Mouse (Mus musculus) forebrain, embryonic 13.5 days (tissue): ENCODE measurements at regions not wholly inside any gene's neighbourhood (a gene's known extent, or its start where the extent isn't known, plus 50 kb on each side); places are given as distances from the start of the nearest gene placed in this dataset.
"Not testable (repeated sequence)": the region's sequence is repeated elsewhere in the genome, so short reads cannot be mapped to it uniquely, and the experiment has no call there.

Experiments
- ATAC-seq: fragments of 200-750 bp; cut with Nextera tagmentation; 2 replicates; pipeline ENCODE4 v1.8.0; 2017
- H3K27ac ChIP-seq: fragments of 300-500 bp; sonication (generic); 2 replicates; pipeline ENCODE4 v1.5.1; 2015; ENCODE audit warnings: inconsistent platforms, mild to moderate bottlenecking, moderate library complexity
- H3K27me3 ChIP-seq: fragments of 300-500 bp; sonication (generic); 2 replicates; pipeline ENCODE4 v1.6.1; 2015; ENCODE audit warnings: mild to moderate bottlenecking, inconsistent platforms
- H3K36me3 ChIP-seq: fragments of 300-500 bp; sonication (generic); 2 replicates; pipeline ENCODE4 v1.6.1; 2015; ENCODE audit warnings: mild to moderate bottlenecking, inconsistent platforms; ENCODE audit not compliant: poor library complexity, severe bottlenecking
- H3K4me1 ChIP-seq: fragments of 300-500 bp; sonication (generic); 2 replicates; pipeline ENCODE4 v1.6.1; 2015; ENCODE audit warnings: inconsistent platforms
- H3K4me2 ChIP-seq: fragments of 300-500 bp; sonication (generic); 2 replicates; pipeline ENCODE4 v1.6.1; 2015; ENCODE audit warnings: inconsistent platforms, mild to moderate bottlenecking, moderate library complexity
- H3K4me3 ChIP-seq: fragments of 300-500 bp; sonication (generic); 2 replicates; pipeline ENCODE4 v1.5.1; 2015; ENCODE audit warnings: mild to moderate bottlenecking, inconsistent platforms
- H3K9ac ChIP-seq: fragments of 300-500 bp; sonication (generic); 2 replicates; pipeline ENCODE4 v1.6.1; 2015; ENCODE audit warnings: mild to moderate bottlenecking, inconsistent platforms
- H3K9me3 ChIP-seq: fragments of 300-500 bp; sonication (generic); replicated peaks from 2 replicates; pipeline ENCODE4 v1.6.1; 2016; ENCODE audit warnings: inconsistent platforms
- WGBS: fragments of 180-500 bp; shearing (Covaris S2); methylation state at CpG from one replicate; pipeline ENCODE4 v1.1.7; 2015; 5-methylcytosine and 5-hydroxymethylcytosine counted together

DNA sequence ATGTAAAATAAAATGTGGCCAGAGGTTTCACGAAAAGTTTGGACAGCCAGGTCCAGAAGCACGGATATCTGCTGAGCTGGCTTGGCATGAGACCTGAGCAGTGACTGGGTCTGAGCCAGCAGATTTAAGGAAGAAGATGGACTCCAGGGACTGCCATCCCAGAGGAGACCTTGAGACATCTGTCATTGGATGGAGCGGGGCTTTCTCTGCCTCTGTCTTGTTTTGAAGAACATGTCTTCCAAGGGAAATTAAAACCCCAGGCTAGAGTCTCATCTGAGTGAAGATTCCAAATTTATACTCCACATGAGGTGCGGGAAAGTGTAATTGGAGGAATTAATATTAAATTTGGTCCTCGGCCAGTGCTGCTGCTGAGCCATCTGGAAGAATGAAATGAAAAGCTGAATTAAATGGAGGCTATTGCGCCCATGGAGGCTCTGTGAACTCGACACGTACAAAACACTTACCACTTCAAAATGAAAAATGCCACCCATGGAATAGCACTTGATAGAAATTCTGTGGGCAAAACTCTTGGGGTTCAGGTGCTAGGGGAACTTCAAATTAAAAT is 129.8 kb upstream of the Adcy2 start:
- no peak for ATAC-seq
- Histone ChIP-seq H3K4me3 (no peak overlapping the region), H3K4me1 (no peaks in the 10 kb centered on the region), H3K9me3 (no peaks in the 10 kb centered on the region), H3K4me2 (no peak overlapping the region), H3K27ac (no peak overlapping the region), H3K27me3 (no peaks in the 10 kb centered on the region), H3K9ac (no peak overlapping the region), H3K36me3 (no peaks in the 10 kb centered on the region)
- WGBS = 78% methylated on average over 8 of the region's 8 CpGs

DNA sequence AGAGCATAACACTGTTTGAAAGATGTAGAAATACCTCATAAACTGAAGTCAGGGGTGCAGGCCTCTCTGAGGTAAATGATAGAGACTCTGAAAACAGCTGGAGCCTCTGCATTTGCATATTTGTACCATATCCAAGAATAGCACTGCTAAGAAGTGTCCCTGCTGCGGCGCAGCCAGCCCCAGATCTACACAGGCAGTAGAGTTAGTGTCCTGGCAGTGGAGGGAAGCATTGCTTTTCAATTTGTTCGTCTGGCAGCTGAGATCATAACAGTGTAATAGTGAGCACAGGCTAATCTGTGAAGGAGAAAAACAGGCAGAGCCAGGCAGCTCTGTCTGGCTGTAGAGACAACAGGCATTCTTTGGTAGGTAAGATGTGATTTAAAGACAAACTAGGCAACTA is 128.2 kb upstream of the Adcy2 start:
- no peaks in the 10 kb centered on the region for H3K36me3 ChIP-seq
- no peak overlapping the region for H3K4me3 ChIP-seq

DNA sequence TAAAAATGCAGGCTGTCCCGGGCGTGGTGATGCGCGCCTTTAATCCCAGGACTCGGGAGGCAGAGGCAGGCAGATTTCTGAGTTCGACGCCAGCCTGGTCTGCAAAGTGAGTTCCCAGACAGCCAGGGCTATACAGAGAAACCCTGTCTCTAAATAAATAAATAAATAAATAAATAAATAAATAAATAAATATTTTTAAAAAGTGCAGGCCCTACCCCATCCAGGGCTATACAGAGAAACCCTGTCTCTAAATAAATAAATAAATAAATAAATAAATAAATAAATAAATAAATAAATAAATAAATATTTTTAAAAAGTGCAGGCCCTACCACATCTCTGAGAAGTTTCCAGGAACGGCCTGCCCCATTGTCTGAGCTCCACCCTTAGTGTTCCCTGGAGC is 119.4 kb upstream of the Adcy2 start:
- H3K4me3 ChIP-seq, H3K4me2 ChIP-seq, H3K27me3 ChIP-seq, H3K4me1 ChIP-seq, H3K36me3 ChIP-seq, H3K9me3 ChIP-seq, H3K27ac ChIP-seq, H3K9ac ChIP-seq: not testable (repeated sequence)
- 96% methylated on average over 8 of the region's 8 CpGs for WGBS
- ATAC-seq = 0 out of 2 replicates have a peak, but pooled peaks have one; percentile 45

More for the DNA sequence above, 128.2 kb upstream of the Adcy2 start:
- no peak overlapping the region for H3K9ac ChIP-seq
- H3K4me1 ChIP-seq = no peaks in the 10 kb centered on the region
- 69% methylated on average over 3 of the region's 3 CpGs for WGBS
- ATAC-seq = no peak
- no peaks in the 10 kb centered on the region for H3K27me3 ChIP-seq
- H3K4me2 ChIP-seq = no peak overlapping the region
- H3K9me3 ChIP-seq = no peaks in the 10 kb centered on the region
- no peak overlapping the region for H3K27ac ChIP-seq

DNA sequence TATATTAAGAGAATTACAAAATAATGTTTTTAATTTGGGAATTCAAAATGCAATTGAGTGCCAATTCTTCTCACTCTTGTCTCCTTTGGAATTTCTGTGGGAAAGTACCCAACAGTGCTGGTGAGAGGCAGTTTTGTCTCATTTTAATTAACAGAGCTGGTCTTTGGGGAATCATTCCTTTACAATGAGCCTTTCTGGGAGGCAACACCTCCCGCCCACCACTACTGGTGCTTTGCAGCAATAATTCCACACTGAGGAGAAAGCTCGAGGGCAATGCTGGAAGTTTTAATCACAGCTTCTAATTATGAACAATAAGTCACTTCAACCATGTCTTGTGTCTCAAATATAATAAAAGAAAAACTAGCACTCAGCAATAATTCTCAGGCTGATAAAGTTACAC is 109.8 kb upstream of the Adcy2 start:
- WGBS = 50% methylated on average over 2 of the region's 2 CpGs
- no peak overlapping the region for H3K4me2 ChIP-seq
- no peaks in the 10 kb centered on the region for H3K36me3 ChIP-seq
- H3K27ac ChIP-seq = no peak overlapping the region
- no peaks in the 10 kb centered on the region for H3K9me3 ChIP-seq
- ATAC-seq = no peak
- H3K9ac ChIP-seq = no peak overlapping the region
- no peak overlapping the region for H3K4me3 ChIP-seq
- no peaks in the 10 kb centered on the region for H3K27me3 ChIP-seq
- no peaks in the 10 kb centered on the region for H3K4me1 ChIP-seq

DNA sequence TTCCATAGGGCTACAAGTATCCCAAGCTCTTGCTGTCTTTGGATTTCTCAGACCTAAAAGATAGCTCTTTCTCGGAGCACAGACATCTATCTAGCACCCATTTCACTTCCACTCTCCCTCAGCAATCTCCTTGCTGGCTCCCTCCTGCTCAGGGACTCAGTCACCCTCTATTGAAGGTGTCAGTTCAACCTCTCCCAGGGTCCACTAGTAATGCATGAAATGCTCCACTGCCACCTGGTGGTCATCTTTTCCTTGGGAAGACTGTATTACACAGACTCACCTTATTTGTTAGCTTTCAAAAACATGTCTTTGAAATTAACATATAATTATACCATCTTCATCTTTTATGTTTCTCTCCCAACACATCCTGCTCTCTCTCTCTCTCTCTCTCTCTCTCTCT is 87.3 kb upstream of the Adcy2 start:
- Histone ChIP-seq H3K4me1 (no peaks in the 10 kb centered on the region), H3K27me3 (no peaks in the 10 kb centered on the region), H3K36me3 (no peaks in the 10 kb centered on the region), H3K4me3 (no peak overlapping the region), H3K9me3 (no peaks in the 10 kb centered on the region), H3K9ac (no peak overlapping the region), H3K4me2 (no peak overlapping the region), H3K27ac (no peak overlapping the region)
- peak; percentile 82 for ATAC-seq
- WGBS = 45% methylated on average over 1 of the region's 1 CpGs

DNA sequence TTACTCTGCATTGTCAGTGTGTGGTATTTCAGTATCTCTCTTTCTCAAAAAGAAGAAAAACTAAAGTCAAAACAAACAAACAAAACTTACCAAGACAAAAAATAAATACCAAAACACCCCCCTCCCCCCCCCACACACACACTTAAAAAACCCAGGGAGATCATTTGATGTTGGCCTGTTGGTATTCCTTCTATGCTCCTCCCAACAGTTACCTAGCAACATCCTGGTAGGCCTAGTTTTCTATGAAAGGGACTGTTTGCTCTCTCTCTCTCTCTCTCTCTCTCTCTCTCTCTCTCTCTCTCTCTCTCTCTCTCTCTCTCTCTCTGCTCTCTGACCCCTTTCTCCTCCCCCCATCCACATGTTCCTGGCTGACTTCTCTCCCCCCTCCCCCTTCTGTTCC is 71.0 kb upstream of the Adcy2 start:
- Histone ChIP-seq H3K36me3 (no peaks in the 10 kb centered on the region), H3K4me1 (no peaks in the 10 kb centered on the region), H3K4me2 (no peak overlapping the region), H3K27me3 (no peaks in the 10 kb centered on the region), H3K9ac (no peak overlapping the region), H3K9me3 (no peaks in the 10 kb centered on the region), H3K27ac (no peak overlapping the region), H3K4me3 (no peak overlapping the region)
- ATAC-seq = no peak

DNA sequence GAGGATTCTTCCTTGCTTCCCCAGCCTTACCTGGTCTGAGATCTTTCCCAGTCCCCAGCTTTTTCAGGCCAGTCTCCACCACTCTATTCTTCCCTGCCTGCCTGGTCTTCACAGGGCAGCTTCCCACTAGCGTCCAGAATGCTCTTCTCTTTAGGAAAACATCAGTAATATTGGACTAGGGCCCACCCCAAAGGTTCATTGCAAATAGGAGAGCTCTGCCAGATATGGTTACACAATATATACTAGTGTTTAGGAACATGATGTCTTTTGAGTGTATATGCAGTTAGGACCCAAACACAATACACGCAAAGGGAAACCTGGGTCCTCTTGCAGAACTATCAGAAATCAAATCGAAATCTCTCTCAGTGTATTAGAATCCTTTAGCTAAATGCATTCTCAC is 70.5 kb upstream of the Adcy2 start:
- 89% methylated on average over 3 of the region's 3 CpGs for WGBS
- Histone ChIP-seq H3K27me3 (no peaks in the 10 kb centered on the region), H3K4me1 (no peaks in the 10 kb centered on the region), H3K4me2 (no peak overlapping the region), H3K36me3 (no peaks in the 10 kb centered on the region), H3K9ac (no peak overlapping the region), H3K4me3 (no peak overlapping the region), H3K9me3 (no peaks in the 10 kb centered on the region), H3K27ac (no peak overlapping the region)
- no peak for ATAC-seq

DNA sequence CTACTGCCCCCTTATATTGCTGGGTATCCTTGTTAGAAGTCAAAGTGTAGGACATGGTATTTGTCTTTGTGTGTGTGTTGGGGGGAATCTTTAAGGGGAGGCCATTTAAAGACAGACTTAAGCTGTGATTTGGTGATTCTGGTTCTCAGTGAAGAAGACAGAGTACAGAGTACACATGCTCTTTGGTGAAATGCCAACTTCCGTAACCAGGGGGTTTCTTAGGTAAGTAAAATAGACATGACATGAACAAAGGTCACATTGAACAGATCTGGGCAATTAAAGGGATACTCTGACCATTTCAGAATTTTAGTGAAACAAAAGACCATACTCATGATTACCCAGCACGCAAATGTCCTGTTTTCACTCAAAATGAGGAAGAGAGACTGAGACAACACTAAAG is 67.3 kb upstream of the Adcy2 start:
- Histone ChIP-seq H3K4me1 (no peaks in the 10 kb centered on the region), H3K4me3 (no peak overlapping the region)

DNA sequence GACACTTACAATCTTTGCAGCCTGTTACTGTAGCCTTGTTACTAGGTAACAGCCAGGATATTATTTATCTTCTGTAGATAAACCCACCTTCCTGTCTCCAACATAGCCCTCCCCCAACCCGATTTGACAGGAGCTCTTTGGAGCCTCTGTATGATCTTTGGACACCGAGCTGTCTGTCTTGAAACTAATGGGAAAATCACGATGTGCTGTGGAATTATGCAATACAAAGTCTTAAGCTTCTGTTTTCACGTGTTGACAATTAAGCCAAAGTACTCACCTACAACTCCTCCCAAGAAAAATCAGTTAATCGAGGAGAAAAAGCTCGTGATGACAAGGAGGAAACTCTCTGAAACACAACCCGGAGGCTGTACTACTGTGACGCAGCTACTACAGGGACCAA is 65.9 kb upstream of the Adcy2 start:
- H3K4me2 ChIP-seq = no peak overlapping the region
- WGBS = 87% methylated on average over 8 of the region's 8 CpGs
- ATAC-seq = no peak

More for the DNA sequence above, 67.3 kb upstream of the Adcy2 start:
- 83% methylated on average over 2 of the region's 2 CpGs for WGBS
- no peak overlapping the region for H3K9ac ChIP-seq
- no peak overlapping the region for H3K4me2 ChIP-seq
- no peaks in the 10 kb centered on the region for H3K36me3 ChIP-seq
- no peaks in the 10 kb centered on the region for H3K27me3 ChIP-seq
- ATAC-seq = no peak
- no peaks in the 10 kb centered on the region for H3K9me3 ChIP-seq
- no peak overlapping the region for H3K27ac ChIP-seq

DNA sequence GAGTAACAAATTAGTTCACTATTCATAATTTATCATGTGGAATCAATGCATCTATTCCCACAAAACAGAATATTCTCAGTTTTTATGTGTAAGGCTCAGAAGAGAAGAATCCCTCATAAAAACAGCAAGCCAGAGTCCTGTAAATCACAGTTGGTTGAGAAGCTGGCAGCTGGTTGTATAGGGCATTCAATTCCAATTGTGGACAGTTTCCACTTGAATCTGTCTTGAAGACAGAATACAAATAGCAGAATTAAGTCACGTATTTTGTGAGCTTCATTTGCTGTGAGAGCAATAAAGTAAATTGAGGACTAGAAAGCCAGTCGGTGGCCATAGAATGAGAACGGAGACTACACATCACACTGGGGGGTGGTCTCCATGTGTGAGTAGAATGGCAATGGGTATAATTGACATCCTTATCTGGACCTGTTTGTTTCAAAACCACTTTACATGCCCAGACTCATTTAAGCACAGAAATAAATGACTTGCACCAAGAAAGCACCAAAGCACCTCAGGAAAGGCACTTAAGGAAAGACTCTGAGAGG is 63.4 kb upstream of the Adcy2 start:
- Histone ChIP-seq H3K36me3 (no peaks in the 10 kb centered on the region), H3K27ac (no peak overlapping the region), H3K4me3 (no peak overlapping the region), H3K9me3 (no peaks in the 10 kb centered on the region), H3K4me2 (no peak overlapping the region), H3K9ac (no peak overlapping the region), H3K4me1 (no peaks in the 10 kb centered on the region), H3K27me3 (no peaks in the 10 kb centered on the region)
- WGBS = 45% methylated on average over 3 of the region's 3 CpGs
- peak; percentile 33; the same call in 1 of the 2 replicates for ATAC-seq

More for the DNA sequence above, 65.9 kb upstream of the Adcy2 start:
- no peaks in the 10 kb centered on the region for H3K27me3 ChIP-seq
- no peak overlapping the region for H3K9ac ChIP-seq
- no peaks in the 10 kb centered on the region for H3K9me3 ChIP-seq
- no peak overlapping the region for H3K27ac ChIP-seq
- H3K36me3 ChIP-seq = no peaks in the 10 kb centered on the region
- no peaks in the 10 kb centered on the region for H3K4me1 ChIP-seq
- H3K4me3 ChIP-seq = no peak overlapping the region

DNA sequence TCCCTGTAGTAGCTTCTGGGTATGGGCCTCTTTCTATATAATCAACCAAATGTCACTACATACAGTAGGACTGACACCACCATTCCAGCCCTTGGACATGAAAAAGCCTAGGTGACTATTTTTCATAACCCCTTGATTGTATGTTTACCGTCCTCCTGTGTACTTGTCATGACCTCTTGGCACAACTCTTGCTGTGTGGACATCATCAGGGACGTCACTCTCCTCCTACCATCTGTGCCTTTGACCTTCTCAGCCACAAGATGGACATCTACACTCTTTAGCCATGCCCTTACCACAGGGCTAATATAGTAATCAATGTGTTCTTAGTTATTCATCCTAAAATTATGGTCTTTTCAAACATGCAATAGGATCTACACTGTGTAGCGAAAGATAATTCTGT is 62.1 kb upstream of the Adcy2 start:
- Histone ChIP-seq H3K27me3 (no peaks in the 10 kb centered on the region), H3K9ac (no peak overlapping the region), H3K9me3 (no peaks in the 10 kb centered on the region), H3K36me3 (no peaks in the 10 kb centered on the region), H3K4me1 (no peaks in the 10 kb centered on the region), H3K4me2 (no peak overlapping the region), H3K27ac (no peak overlapping the region), H3K4me3 (no peak overlapping the region)
- WGBS = 84% methylated on average over 3 of the region's 3 CpGs
- ATAC-seq = no peak
